Mouse (Mus musculus) hindbrain, embryonic 16.5 days (tissue): ENCODE measurements at regions not wholly inside any gene's neighbourhood (a gene's known extent, or its start where the extent isn't known, plus 50 kb on each side); places are given as distances from the start of the nearest gene placed in this dataset.

ENCODE experiments used
- ATAC-seq: fragments of 200-750 bp; cut with Nextera tagmentation; 2 replicates; pipeline ENCODE4 v1.8.0; 2017; ENCODE audit warnings: moderate TSS enrichment, moderate library complexity
- H3K27ac ChIP-seq: fragments of 300-500 bp; sonication (generic); 2 replicates; pipeline ENCODE4 v1.5.1; 2014; ENCODE audit warnings: low read depth, mild to moderate bottlenecking, control low read depth, low read length, moderate library complexity
- H3K27me3 ChIP-seq: fragments of 300-500 bp; sonication (generic); replicated peaks from 2 replicates; pipeline ENCODE4 v1.6.1; 2014; ENCODE audit warnings: low read length; ENCODE audit not compliant: control insufficient read depth, insufficient read depth
- H3K36me3 ChIP-seq: fragments of 300-500 bp; sonication (generic); 2 replicates; pipeline ENCODE4 v1.6.1; 2014; ENCODE audit warnings: mild to moderate bottlenecking, low read length, moderate library complexity, mixed read lengths; ENCODE audit not compliant: control insufficient read depth, insufficient read depth
- H3K4me1 ChIP-seq: fragments of 300-500 bp; sonication (generic); 2 replicates; pipeline ENCODE4 v1.6.1; 2014; ENCODE audit warnings: low read depth, low read length; ENCODE audit not compliant: control insufficient read depth, insufficient read depth
- H3K4me2 ChIP-seq: fragments of 300-500 bp; sonication (generic); 2 replicates; pipeline ENCODE4 v1.6.1; 2014; ENCODE audit warnings: mild to moderate bottlenecking, low read length, control low read depth, moderate library complexity
- H3K4me3 ChIP-seq: fragments of 300-500 bp; sonication (generic); 2 replicates; pipeline ENCODE4 v1.5.1; 2014; ENCODE audit warnings: mild to moderate bottlenecking, low read length, control low read depth, moderate library complexity
- H3K9ac ChIP-seq: fragments of 300-500 bp; sonication (generic); 2 replicates; pipeline ENCODE4 v1.6.1; 2014; ENCODE audit warnings: low read depth, mild to moderate bottlenecking, control low read depth, low read length, moderate library complexity
- H3K9me3 ChIP-seq: fragments of 300-500 bp; sonication (generic); 2 replicates; pipeline ENCODE4 v1.6.1; 2014; ENCODE audit warnings: mild to moderate bottlenecking, low read length, moderate library complexity; ENCODE audit not compliant: control insufficient read depth
- WGBS: fragments of 180-500 bp; shearing (Covaris S2); extraction: QIAGEN DNeasy Blood & Tissue Kit; methylation state at CpG from one replicate; pipeline ENCODE4 v1.1.7; 2014; 5-methylcytosine and 5-hydroxymethylcytosine counted together

GRCm38 (mm10) chr8:49461724-49462473 is 618.1 kb upstream of the Tenm3 start:
- Histone ChIP-seq H3K27ac (peak overlapping the region; percentile 46; the same call in 1 of the 2 replicates), H3K27me3 (no peaks in the 10 kb centered on the region), H3K4me3 (peak overlapping the region; percentile 17), H3K9ac (peak overlapping the region; percentile 9; the same call in 1 of the 2 replicates), H3K4me2 (peak overlapping the region; percentile 49), H3K4me1 (peaks cover 5% of the 10 kb centered on the region), H3K9me3 (no peaks in the 10 kb centered on the region), H3K36me3 (no peaks in the 10 kb centered on the region)
- WGBS: 19% methylated on average over 16 of the region's 16 CpGs
- ATAC-seq: peak; percentile 81

GRCm38 (mm10) chr8:49445444-49445843 is 601.7 kb upstream of the Tenm3 start:
- Histone ChIP-seq H3K4me1 (no peaks in the 10 kb centered on the region), H3K9ac (no peak overlapping the region), H3K27me3 (no peaks in the 10 kb centered on the region), H3K9me3 (no peaks in the 10 kb centered on the region), H3K4me2 (no peak overlapping the region), H3K4me3 (no peak overlapping the region), H3K36me3 (no peaks in the 10 kb centered on the region), H3K27ac (no peak overlapping the region)
- no peak for ATAC-seq
- WGBS: 54% methylated on average over 5 of the region's 5 CpGs

GRCm38 (mm10) chr8:49441270-49441669 is 597.5 kb upstream of the Tenm3 start:
- Histone ChIP-seq H3K9ac (no peak overlapping the region), H3K4me3 (no peak overlapping the region), H3K9me3 (no peaks in the 10 kb centered on the region), H3K27ac (no peak overlapping the region), H3K27me3 (no peaks in the 10 kb centered on the region), H3K36me3 (no peaks in the 10 kb centered on the region), H3K4me1 (no peaks in the 10 kb centered on the region), H3K4me2 (no peak overlapping the region)
- ATAC-seq: no peak

GRCm38 (mm10) chr8:49396519-49396918 is 552.8 kb upstream of the Tenm3 start:
- ATAC-seq: no peak
- 77% methylated on average over 4 of the region's 4 CpGs for WGBS
- no peaks in the 10 kb centered on the region for H3K36me3 ChIP-seq

GRCm38 (mm10) chr8:49395029-49395428 is 551.3 kb upstream of the Tenm3 start:
- H3K27me3 ChIP-seq: no peaks in the 10 kb centered on the region
- H3K9ac ChIP-seq: no peak overlapping the region

More at GRCm38 (mm10) chr8:49396519-49396918, 552.8 kb upstream of the Tenm3 start:
- no peaks in the 10 kb centered on the region for H3K4me1 ChIP-seq
- H3K27ac ChIP-seq: no peak overlapping the region
- H3K4me2 ChIP-seq: no peak overlapping the region
- no peak overlapping the region for H3K4me3 ChIP-seq
- H3K9ac ChIP-seq: no peak overlapping the region
- no peaks in the 10 kb centered on the region for H3K9me3 ChIP-seq
- H3K27me3 ChIP-seq: no peaks in the 10 kb centered on the region

GRCm38 (mm10) chr8:49389525-49389924 is 545.8 kb upstream of the Tenm3 start:
- no peaks in the 10 kb centered on the region for H3K4me1 ChIP-seq
- H3K27ac ChIP-seq: no peak overlapping the region
- no peaks in the 10 kb centered on the region for H3K36me3 ChIP-seq
- no peaks in the 10 kb centered on the region for H3K27me3 ChIP-seq
- no peaks in the 10 kb centered on the region for H3K9me3 ChIP-seq
- H3K4me2 ChIP-seq: no peak overlapping the region
- ATAC-seq: no peak
- no peak overlapping the region for H3K4me3 ChIP-seq
- whole genome bisulfite sequencing: 64% methylated on average over 3 of the region's 3 CpGs
- no peak overlapping the region for H3K9ac ChIP-seq

More at GRCm38 (mm10) chr8:49395029-49395428, 551.3 kb upstream of the Tenm3 start:
- ATAC-seq: no peak
- H3K4me2 ChIP-seq: no peak overlapping the region
- no peak overlapping the region for H3K4me3 ChIP-seq
- no peaks in the 10 kb centered on the region for H3K4me1 ChIP-seq
- H3K9me3 ChIP-seq: no peaks in the 10 kb centered on the region
- no peak overlapping the region for H3K27ac ChIP-seq
- H3K36me3 ChIP-seq: no peaks in the 10 kb centered on the region
- 26% methylated on average over 1 of the region's 1 CpGs for WGBS

- Histone ChIP-seq H3K4me2 (no peak overlapping the region), H3K36me3 (no peaks in the 10 kb centered on the region), H3K27ac (no peak overlapping the region), H3K9me3 (no peaks in the 10 kb centered on the region), H3K4me3 (no peak overlapping the region), H3K4me1 (no peaks in the 10 kb centered on the region), H3K9ac (no peak overlapping the region), H3K27me3 (no peaks in the 10 kb centered on the region)
- no peak for ATAC-seq
- 55% methylated on average over 2 of the region's 2 CpGs for WGBS
Observed at GRCm38 (mm10) chr8:49387587-49387986, 543.8 kb upstream of the Tenm3 start.

- Histone ChIP-seq H3K27me3 (no peaks in the 10 kb centered on the region), H3K9me3 (no peaks in the 10 kb centered on the region), H3K4me2 (no peak overlapping the region), H3K27ac (no peak overlapping the region), H3K36me3 (no peaks in the 10 kb centered on the region), H3K9ac (no peak overlapping the region), H3K4me1 (no peaks in the 10 kb centered on the region), H3K4me3 (no peak overlapping the region)
- 64% methylated on average over 9 of the region's 9 CpGs for WGBS
- no peak for ATAC-seq
Observed at GRCm38 (mm10) chr8:49372686-49373085, 528.9 kb upstream of the Tenm3 start.

GRCm38 (mm10) chr8:49362682-49363081 is 518.9 kb upstream of the Tenm3 start:
- no peaks in the 10 kb centered on the region for H3K9me3 ChIP-seq
- ATAC-seq: no peak
- WGBS: 58% methylated on average over 2 of the region's 2 CpGs

More at GRCm38 (mm10) chr8:49362682-49363081, 518.9 kb upstream of the Tenm3 start:
- no peak overlapping the region for H3K4me2 ChIP-seq
- H3K4me1 ChIP-seq: no peaks in the 10 kb centered on the region
- no peak overlapping the region for H3K27ac ChIP-seq
- H3K4me3 ChIP-seq: no peak overlapping the region
- H3K36me3 ChIP-seq: no peaks in the 10 kb centered on the region
- no peaks in the 10 kb centered on the region for H3K27me3 ChIP-seq
- no peak overlapping the region for H3K9ac ChIP-seq
